Mouse (Mus musculus) bone marrow macrophage, adult 2 months (primary cell): ENCODE data around the gene Slc30a3.

Experiments used
- CTCF ChIP-seq: IDR thresholded peaks from 2 replicates; pipeline ENCODE4 v1.5.1; 2012; ENCODE audit warnings: low read depth, mild to moderate bottlenecking, low read length, moderate library complexity
- POLR2A ChIP-seq: IDR thresholded peaks from 2 replicates; pipeline ENCODE4 v1.6.1; 2012; ENCODE audit warnings: mild to moderate bottlenecking, low read depth, low read length, borderline replicate concordance

DNA sequence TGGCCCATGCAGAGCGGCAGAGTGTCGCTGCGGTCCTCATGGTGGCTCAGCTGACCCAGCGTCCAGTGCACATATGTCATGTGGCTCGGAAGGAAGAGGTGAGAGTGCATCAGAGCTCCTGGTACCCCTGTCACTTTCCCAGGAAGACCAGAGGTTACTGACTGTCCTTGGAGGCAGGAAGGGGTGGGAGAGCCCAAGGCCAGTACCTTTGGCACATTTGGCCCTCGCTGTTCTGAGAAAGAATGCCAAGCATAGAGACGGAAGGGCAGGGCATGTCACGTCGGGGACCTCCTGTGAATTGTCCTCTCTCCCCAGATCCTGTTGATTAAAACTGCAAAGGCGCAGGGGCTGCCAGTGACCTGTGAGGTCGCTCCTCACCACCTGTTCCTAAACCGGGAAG is 34.9 kb downstream of the Slc30a3 start:
- TF ChIP-seq CTCF (no peak), POLR2A (no peak)
